Mouse (Mus musculus) common myeloid progenitor, adult 5-6 weeks (primary cell): ENCODE measurements at regions not wholly inside any gene's neighbourhood (a gene's known extent, or its start where the extent isn't known, plus 50 kb on each side); places are given as distances from the start of the nearest gene placed in this dataset.

Experiments
- ATAC-seq: replicated peaks from 2 replicates; pipeline ENCODE4 v1.8.0; 2016; ENCODE audit warnings: low read depth, mild to moderate bottlenecking, moderate TSS enrichment, inconsistent platforms; ENCODE audit not compliant: poor library complexity, severe bottlenecking

DNA sequence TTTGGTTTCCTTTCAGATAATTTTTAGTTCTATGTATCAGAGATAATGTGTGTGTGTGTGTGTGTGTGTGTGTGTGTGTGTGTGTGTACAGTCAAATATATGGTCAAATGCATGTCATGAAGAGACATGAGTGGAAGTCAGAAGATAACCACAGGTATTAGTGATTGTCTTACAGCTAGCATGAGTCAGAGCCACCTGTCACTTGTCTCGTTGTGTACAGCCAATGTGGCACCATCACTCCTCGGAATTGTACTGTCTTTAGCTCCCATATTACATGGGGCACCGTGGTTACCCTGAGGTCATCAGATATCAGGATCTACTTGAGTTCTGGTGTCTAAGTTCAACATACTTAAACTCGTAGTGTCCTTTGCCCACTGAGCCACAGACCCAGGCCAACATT lies 816.0 kb upstream of the Ctnnd2 start:
- ATAC-seq, result no peak

DNA sequence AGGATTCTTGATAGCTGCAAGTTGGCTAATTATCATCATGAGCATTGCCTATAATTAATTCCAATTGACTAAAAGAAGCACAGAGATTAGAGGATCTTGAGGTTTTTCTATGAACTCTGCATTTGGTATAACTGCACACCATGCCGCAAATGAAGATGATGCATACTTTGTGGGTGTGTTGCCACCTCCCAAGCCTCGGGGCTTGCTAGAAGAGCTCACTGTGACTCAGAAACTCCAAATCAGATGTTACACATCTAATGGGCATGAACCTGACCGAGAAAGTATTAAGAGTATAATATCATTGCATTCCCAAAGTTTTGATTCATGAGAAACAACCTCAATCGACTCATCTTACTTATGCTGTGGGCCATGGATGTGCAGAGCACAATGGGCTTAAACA lies 772.5 kb upstream of the Ctnnd2 start:
- no peak for ATAC-seq

DNA sequence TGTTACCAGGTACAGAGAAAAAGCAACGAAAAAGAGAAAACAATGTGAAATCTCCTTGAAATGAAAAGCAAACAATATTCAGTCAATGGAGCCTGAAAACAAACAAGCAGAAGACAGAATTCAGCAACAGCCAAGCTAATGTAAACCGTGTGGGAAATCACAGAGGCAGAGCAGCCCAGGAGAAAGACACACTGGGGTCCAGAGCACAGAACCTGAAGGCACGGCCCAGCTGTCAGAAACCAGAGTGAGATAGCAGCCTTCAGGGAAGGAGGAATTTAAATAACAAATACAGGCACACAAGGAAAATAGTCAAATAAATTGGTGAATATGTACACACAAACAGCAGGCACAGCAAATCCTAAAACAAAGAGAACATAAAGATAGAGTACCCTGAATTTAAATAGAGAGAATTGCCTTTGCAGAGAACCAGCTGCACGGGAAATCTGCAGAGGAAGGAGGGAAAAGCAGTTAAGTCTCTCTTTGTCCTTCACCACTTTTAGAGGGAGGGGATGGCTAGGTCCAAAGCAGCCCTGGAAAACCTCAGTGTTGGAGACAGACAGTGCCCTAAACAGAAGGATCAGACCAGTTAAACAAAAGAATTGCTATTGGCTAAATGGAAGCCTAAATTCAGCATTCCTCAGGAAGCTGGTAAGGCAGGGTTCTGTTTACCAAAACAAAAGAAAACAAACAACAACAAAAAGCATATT lies 739.2 kb upstream of the Ctnnd2 start:
- ATAC-seq, result no peak

DNA sequence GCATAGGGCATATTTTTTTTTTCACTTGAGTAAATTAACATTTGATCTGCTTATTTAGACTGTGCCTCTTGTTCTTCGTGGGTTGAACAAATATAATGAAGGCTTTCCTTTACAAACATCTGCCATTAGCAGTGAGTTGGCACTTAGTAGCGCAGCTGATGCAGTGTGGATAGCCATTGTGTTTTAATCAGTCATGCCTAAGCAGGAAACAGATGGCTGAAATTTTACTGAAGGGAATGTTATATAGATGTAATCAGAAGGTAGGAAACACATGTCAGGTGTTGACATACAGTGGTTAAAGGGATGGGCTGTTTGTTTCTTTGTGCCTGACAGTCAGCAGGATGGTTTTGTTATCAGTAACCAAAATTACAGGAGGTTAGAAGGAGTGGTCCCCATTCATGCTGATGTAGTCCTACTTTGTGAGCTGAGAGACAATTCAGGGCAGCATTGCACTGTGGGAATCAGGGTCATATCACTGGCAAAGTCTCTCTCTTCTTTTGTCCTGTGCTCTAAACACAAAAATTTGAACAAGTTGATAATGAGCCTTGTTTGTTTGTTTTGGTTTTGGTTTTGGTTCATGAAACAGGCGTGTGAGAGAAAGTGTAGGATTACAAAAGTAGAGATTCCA lies 734.6 kb upstream of the Ctnnd2 start:
- ATAC-seq, result peak; percentile 77

DNA sequence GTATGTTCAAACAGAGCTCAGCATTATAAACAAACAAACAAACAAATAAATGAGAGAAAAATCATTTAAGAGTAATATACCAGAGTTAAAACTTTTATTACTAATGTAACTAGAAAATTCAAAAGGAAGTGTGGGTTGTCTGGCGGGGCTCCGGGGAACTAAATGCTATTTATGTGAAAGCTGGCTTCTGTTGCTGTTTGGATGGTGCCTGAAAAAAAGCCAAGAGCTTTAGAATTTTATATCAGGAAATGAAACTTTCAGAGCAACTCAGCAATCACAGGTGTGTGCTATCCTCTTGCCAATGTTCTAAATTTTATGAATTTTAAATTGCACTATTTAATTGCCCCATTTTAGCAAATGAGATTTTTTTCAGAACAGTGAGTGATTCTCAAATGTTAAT lies 724.5 kb upstream of the Ctnnd2 start:
- ATAC-seq, result no peak

DNA sequence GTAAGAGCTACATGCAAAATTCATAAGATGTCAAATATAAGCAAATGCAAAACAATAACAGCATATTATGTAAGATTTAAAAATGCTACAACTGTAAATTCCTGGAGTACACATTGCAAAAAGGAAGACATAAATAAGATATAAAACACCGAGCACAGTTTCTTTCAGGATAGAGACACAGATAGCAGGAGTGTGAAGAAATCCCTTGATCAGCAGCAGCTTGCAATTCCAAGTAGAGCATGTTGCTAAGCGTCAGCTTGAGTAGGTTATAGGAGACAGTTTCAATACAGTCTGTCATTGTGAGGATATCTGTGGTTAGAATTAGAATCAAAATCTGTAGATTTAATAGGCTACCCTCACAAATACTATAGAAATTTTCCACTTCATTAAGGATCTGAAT lies 687.3 kb upstream of the Ctnnd2 start:
- ATAC-seq, result no peak

DNA sequence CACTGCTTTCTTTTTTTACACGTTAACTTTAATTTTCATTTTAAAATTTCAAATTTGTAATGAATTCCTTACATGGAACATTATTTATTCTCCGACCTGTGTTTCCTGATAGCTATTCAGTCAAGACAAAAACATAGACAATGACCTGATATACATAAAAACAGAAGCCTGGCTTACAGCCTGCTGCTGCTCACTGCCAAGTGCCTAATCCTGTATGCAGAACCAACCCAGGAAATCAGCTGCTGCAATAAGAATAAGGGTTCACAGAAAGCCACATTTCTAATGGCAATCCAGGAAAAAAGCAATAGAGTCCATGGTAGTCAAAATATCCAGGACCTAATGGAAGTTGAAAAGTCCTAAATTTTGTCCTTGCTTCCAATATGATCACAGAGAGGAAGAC lies 642.4 kb upstream of the Ctnnd2 start:
- no peak for ATAC-seq

DNA sequence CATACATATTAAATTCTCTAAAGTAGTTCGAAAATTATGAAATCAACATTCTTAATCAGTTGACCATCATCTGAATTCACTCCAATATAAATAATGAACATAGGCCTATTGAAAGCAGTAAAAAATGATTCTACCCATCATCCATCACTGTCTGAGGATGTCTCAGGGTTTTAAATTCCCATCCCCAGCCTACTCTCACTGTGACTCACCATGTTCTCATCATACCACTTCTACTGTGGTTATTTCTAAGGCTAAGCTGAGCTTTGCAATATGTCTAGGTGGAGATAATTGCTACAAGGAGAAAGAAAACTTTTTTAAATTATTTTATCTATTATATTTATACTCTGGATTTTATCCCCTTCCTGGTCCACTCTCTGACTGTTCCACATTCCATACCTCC lies 604.0 kb upstream of the Ctnnd2 start:
- no peak for ATAC-seq
